ENCODE assay signal across 7 mouse cellular contexts in genomic region chrX:96019556-96019955, GRCm38 (mm10).
DNase-seq lines count a peak whose midpoint lies in the region; ATAC-seq and TF ChIP-seq lines count a peak whose summit lies in the region.

No protein-coding gene starts in this region.

- H3K36me3 ChIP-seq in G1E (replicated peaks): no peaks in the 10 kb centered on the region
- H3K36me3 ChIP-seq in kidney, embryonic 14.5 days (ENCODE audit: control insufficient read depth, insufficient read depth, low read length): no peaks in the 10 kb centered on the region
- H3K36me3 ChIP-seq in lung, postnatal 0 days (ENCODE audit: insufficient read depth, low read length): no peaks in the 10 kb centered on the region

- H3K9me3 ChIP-seq in G1E (replicated peaks): no peaks in the 10 kb centered on the region
- no peaks in the 10 kb centered on the region for H3K9me3 ChIP-seq in kidney, embryonic 14.5 days (ENCODE audit: control insufficient read depth, low read length)
- no peaks in the 10 kb centered on the region for H3K9me3 ChIP-seq in lung, postnatal 0 days (ENCODE audit: low read length)

- TF ChIP-seq CTCF in G1E (IDR thresholded peaks at IDR 0.05; ENCODE audit: low read depth, low read length): peak; percentile 24; the same call in 1 of the 2 replicates
- TF ChIP-seq CTCF in gastrocnemius, adult 2 months (IDR thresholded peaks at IDR 0.05): peak; percentile 78
- TF ChIP-seq CTCF in lung, postnatal 0 days (IDR thresholded peaks at IDR 0.05): peak; percentile 75

- no peaks in the 10 kb centered on the region for H3K4me1 ChIP-seq in G1E (ENCODE audit: insufficient read depth, low read depth, low read length)
- no peaks in the 10 kb centered on the region for H3K4me1 ChIP-seq in kidney, embryonic 14.5 days (ENCODE audit: control insufficient read depth, insufficient read depth, low read length)
- no peaks in the 10 kb centered on the region for H3K4me1 ChIP-seq in lung, postnatal 0 days (ENCODE audit: insufficient read depth, low read depth, low read length)

- no peak overlapping the region for H3K9ac ChIP-seq in kidney, embryonic 14.5 days (ENCODE audit: low read depth, low read length)
- no peak overlapping the region for H3K9ac ChIP-seq in lung, postnatal 0 days (replicated peaks; ENCODE audit: low read depth)

- H3K4me2 ChIP-seq in kidney, embryonic 14.5 days (replicated peaks; ENCODE audit: low read depth, low read length): no peak overlapping the region
- no peak overlapping the region for H3K4me2 ChIP-seq in lung, postnatal 0 days (replicated peaks; ENCODE audit: low read depth, low read length)

- intact Hi-C loops in gastrocnemius, adult 2 months (cut with DNase I): loop anchor here (1.0 to 5.0 kb wide), 2 partner anchors 143 to 159 kb away; no protein-coding TSS in a partner anchor

- WGBS in kidney, embryonic 14.5 days: 33% methylated on average over 2 of the region's 2 CpGs
- WGBS in lung, postnatal 0 days: 15% methylated on average over 2 of the region's 2 CpGs

- DNase-seq in CD4-positive helper T cell, adult 2 months (ENCODE audit: low read depth, low spot score): peak; percentile 72
- no peak for DNase-seq in G1E (ENCODE audit: low spot score)
- DNase-seq in cerebellum, adult 8-10 months: peak; percentile 18
- peak; percentile 69 for DNase-seq in gastrocnemius, adult 2 months
- DNase-seq in lung, postnatal 0 days (ENCODE audit: low spot score): peak; percentile 84
- DNase-seq in right cerebral cortex, postnatal 14 days: peak; percentile 33

- no peak; the same call in 1 of the 2 replicates for TF ChIP-seq EP300 in lung, postnatal 0 days (IDR thresholded peaks at IDR 0.05)

- peaks cover 3% of the 10 kb centered on the region; the same call in 1 of the 2 replicates for H3K27me3 ChIP-seq in G1E (ENCODE audit: insufficient read depth, low read length)
- no peaks in the 10 kb centered on the region for H3K27me3 ChIP-seq in kidney, embryonic 14.5 days (ENCODE audit: control insufficient read depth, insufficient read depth, low read length)
- H3K27me3 ChIP-seq in lung, postnatal 0 days (replicated peaks; ENCODE audit: insufficient read depth, low read length): no peaks in the 10 kb centered on the region

- no peak overlapping the region for H3K4me3 ChIP-seq in G1E (ENCODE audit: low read depth, low read length)
- no peak overlapping the region for H3K4me3 ChIP-seq in gastrocnemius, adult 2 months
- no peak overlapping the region for H3K4me3 ChIP-seq in kidney, embryonic 14.5 days (ENCODE audit: low read length)
- H3K4me3 ChIP-seq in lung, postnatal 0 days (ENCODE audit: low read depth, low read length): no peak overlapping the region

- 0 out of 2 replicates have a peak overlapping the region, but pooled peaks have one; percentile 35 for H3K27ac ChIP-seq in gastrocnemius, adult 2 months
- H3K27ac ChIP-seq in kidney, embryonic 14.5 days (ENCODE audit: low read depth, low read length): no peak overlapping the region
- H3K27ac ChIP-seq in lung, postnatal 0 days (ENCODE audit: low read length): no peak overlapping the region

- ATAC-seq in G1E (ENCODE audit: extremely low read depth, insufficient number of reproducible peaks, low FRiP score, poor library complexity, severe bottlenecking): peak; percentile 57; the same call in 1 of the 2 replicates
- peak; percentile 87; the same call in 1 of the 2 replicates for ATAC-seq in kidney, embryonic 14.5 days (ENCODE audit: low FRiP score, low TSS enrichment)
- ATAC-seq in lung, postnatal 0 days: peak; percentile 75

Comparison
In these comparisons a context has a peak if more than half of its experiments do, and no peak if none do; other contexts are left out.
1. CTCF ChIP-seq: peak in every context shown above with its lines; median percentile 78 in gastrocnemius, adult 2 months; 75 in lung, postnatal 0 days; 24 in G1E.